Mouse (Mus musculus) olfactory bulb, adult 2 months (tissue): Measurements from ENCODE around the gene Il1r1.

Source experiments
- CTCF ChIP-seq: fragments of 200-500 bp; IDR thresholded peaks from 2 replicates; pipeline ENCODE4 v1.5.1; 2012; ENCODE audit warnings: low read depth, mild to moderate bottlenecking, low read length, moderate library complexity; ENCODE audit not compliant: insufficient read depth
- POLR2A ChIP-seq: fragments of 200-500 bp; IDR thresholded peaks from 2 replicates; pipeline ENCODE4 v1.6.1; 2012; ENCODE audit warnings: mild to moderate bottlenecking, low read depth, low read length, moderate library complexity; ENCODE audit not compliant: insufficient read depth

DNA sequence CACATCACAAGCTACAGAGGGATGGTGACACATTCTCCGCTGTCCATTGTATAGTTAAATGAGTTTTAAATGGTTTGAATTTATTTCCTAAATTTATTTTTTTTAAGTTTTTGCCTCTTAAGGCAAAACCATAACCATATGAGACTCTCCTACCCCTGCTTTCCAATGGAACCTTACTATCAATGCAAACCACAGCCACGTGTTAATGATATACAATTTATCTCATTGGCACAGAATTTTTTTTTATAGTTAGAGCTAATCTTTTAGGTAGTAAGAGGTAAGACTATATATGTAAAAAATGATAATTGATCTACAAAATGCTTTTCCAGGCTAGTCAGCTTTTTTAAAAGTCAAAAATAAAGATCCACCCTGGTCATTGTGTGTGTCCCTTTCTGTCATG, 73.2 kb downstream of the Il1r1 start:
- no peak for TF ChIP-seq POLR2A
- TF ChIP-seq CTCF: no peak
